Mouse (Mus musculus) adrenal gland, adult 2 months (tissue): ENCODE results near the gene Gm48552. TPM values are rescaled to one million over a fixed set of nuclear protein-coding genes. Genes with fewer than 3 reads are reported as not detected.

Experiments
- DNase-seq: peaks from one replicate; pipeline ENCODE4 v3.0.0; 2021
- microRNA-seq, 2 experiments: library from miRNA; unstranded; fragments of <30 nt; microRNA quantifications; one replicate each; pipeline ENCODE4 v1.2.0; 2021
- polyA plus RNA-seq: library from polyadenylated mRNA; depleted of rRNA; stranded (reverse); fragments of >200 nt; gene quantifications from 2 replicates; pipeline ENCODE4 v1.2.3, GENCODE M21; 2012; rRNA removed
- total RNA-seq, 2 experiments: library from RNA; stranded (reverse); gene quantifications; 2 replicates each; pipeline ENCODE4 v1.2.3; 2021

The Gm48552 gene
- total and polyA plus RNA-seq, 3 experiments = 1.4 to 4.4 TPM; not detected in 1

DNA sequence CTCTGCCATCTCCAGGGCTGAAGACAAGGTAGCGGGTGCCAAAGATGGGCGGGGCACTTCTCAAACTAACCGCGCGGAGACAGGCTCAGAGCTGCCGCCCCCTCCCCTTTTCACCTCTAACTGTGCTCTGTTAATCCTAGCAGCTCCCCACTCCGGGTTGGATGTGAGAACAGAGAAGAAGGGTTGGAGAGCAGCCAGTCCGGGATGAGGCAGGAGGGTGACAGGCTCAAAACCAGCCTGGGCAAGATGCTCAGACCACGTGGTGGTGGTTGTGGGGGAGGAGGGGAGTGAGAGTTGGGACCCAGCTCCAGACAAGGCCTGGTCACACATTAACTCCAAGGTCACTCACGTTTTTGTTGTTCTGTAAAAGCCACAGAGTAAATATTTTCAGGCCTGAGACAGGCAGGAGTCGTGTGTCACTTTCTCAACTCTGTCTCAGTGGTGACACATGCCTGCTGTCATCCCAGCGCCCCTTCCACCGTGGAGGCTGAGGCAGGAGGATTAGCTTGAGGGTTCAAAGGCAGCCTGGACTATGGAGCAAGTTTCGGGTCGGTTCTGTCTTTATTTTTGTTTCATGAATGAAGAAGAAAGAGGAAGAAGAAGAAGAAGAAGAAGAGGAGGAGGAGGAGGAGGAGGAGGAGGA lies 42.8 kb downstream of the Gm48552 start:
- DNase-seq = peak; percentile 39

DNA sequence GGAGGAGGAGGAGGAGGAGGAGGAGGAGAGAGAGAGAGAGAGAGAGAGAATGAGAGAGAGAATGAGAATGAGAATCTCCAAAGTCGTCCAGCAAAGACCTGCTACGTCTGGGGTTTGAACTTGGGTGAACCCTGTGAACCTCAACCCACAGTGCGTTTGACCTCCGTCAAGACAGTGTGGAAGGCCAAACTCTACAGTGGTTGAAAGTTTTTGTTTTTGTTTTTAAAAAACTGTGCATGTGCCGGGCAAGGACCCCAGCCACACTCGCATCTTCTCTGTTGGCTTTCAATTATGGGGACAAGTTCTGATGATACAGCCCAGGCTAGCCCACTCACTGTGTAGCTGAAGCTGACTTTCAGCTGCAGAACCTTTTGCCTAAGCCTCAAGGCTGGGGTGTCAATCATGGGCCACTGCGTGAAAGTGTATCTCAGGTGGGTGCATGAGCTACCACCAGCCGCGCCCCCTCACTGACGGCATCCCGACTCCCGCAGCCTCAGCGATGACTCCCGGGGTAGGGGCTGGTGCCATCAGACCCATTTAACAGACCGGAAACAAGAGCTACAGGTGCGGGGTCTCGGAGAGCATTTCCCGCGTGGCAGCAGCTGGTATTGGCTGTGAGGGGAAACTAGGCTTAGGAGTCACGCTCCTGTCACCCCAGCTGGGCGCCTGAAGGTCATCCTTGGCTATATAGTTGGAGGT lies 43.5 kb downstream of the Gm48552 start:
- peak; percentile 21 for DNase-seq

DNA sequence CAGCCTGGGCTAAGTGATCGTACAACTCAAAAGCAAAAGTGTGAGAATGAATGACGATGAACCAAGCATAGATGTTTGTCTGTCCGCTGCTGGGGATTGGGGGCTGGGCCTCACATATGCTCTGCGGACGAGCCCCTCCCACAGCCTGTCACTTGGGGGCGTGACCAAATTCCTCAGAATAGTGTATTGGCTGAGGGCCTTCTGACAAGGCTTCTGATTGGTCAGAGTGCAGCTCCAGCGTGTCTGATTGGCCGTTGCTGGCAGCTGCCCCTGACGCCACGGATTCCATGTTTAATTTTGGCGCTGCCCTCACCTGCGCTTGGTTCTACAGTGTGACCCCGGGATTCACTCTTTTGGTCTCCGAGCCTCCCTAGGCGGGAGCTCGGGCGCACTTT lies 44.1 kb downstream of the Gm48552 start:
- peak; percentile 94 for DNase-seq

DNA sequence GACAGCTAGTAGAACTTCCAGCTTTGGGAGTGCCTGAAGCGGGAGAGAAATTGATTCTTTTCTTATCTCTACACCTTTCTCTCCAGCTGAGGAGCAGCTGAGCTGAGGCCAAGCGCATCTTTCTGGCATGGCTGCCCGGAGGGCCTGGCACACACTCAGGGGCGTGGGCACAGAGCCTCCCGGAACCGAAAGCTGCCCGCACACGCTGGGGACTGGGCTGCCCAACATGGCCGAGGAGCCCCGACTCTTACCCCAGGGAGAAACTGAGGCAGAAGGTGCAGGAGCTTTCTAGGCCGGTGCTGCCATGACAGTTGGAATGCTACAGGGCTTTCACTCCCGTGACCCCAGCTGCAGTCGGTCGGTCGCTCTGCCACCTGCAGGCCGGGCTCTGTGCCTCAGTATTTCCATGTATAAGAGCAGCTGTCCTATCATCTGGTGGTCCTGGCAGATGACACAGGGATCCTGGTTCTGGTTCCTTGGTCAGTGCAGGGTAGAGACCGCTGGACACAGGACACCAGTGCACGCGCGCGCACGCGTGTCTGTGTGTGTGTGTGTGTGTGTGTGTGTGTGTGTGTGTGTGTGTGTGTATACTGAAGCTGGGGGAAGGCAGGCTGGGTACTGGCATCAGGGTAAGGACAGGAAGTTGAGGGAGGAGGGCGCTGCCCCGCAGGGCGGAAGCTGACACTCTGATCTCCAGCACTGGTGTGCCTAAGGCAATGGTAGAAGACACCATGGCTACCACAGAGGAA lies 44.9 kb downstream of the Gm48552 start:
- peak; percentile 41 for DNase-seq

DNA sequence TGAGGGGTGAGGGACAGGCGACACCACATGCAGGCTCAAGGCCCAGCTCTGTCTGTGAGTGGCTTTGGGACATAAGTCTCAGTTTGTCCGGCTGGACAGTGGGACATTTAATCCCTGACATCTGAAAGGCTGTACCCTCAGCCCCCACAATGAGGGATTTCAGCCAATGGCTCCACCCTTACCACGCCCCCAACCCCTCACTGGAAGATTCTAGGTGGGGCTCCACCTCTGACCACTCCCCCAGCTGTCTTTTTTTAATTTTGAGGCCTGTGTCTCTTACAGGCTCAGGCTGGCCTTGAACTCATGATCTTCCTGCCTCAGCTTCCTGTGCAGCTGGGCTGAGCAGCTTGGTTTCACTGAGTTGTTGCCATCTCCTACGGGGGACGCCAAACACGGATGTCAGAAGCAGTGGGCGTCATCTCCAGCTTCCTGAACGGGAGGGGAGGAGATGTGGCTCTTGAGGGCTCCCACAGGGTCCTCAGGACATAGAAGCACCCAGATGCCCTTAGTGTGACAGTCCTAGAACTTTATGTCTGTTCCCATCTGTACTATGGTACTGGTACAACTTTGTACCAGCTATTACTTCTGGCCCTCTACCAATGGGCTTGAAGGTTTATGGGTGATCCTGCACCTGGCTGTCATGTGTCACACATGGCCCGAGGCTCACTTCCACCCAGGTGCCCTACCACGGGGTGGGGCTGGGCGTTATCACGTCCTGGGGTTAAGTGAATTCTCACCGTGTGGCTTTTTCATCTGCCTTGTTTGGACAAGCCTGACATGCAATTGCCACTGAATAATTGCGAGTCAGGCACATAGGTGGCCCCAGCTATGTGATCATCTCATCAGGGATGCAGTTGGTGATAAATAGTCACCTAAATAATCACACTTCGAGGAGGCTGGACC lies 45.8 kb downstream of the Gm48552 start:
- DNase-seq = peak; percentile 28

DNA sequence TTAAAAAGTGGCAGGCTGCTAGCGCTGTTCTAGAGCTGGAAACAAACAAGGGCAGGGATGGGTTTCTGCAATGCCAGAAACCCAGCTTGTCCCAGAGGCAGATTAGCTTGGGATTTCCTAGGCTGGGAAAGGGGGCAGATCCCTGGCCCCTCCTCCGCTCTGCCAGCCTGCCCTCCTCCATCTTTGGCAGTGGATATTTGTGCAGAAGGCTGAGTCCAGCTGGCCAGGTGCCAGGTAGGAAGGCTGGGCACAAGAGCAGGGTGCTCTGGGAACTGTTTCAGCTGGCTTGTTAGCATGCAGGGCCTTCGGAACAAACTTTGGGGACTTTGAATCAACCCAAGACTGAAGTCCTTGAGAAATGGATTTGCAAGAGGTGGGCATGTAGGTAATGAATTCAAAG lies 46.6 kb downstream of the Gm48552 start:
- peak; percentile 87 for DNase-seq

Small RNAs within 50 kb of the gene (microRNA-seq; reads per million reads assigned to microRNA genes)
- gene Mir1191b (0.44 to 0.83 reads per million in 2 experiments), gene Mir6913 (0.22 to 0.41 reads per million in 2 experiments)

Other genes starting within 250 kb of the Gm48552 start
Only the 30 nearest of the 34 such genes appear.
- 1,000 to 10,000 TPM; 1,393 to 1,508 TPM for gene Eef2, start 212.4 kb upstream of the Gm48552 start, total RNA-seq
- gene Eef2, start 212.4 kb upstream of the Gm48552 start, polyA plus RNA-seq = 1,342 and 1,424 TPM in 2 replicates
- 10 to 100 TPM; 74.6 to 76.7 TPM for gene Dapk3, start 206.0 kb upstream of the Gm48552 start, total RNA-seq
- gene Dapk3, start 206.0 kb upstream of the Gm48552 start, polyA plus RNA-seq = 100 and 127 TPM in 2 replicates
- not detected for gene 4930442H23Rik, start 205.2 kb upstream of the Gm48552 start, total RNA-seq
- 0.12 TPM in 1 of 2 replicates, not detected in the other for gene 4930442H23Rik, start 205.2 kb upstream of the Gm48552 start, polyA plus RNA-seq
- not detected for gene Nmrk2, start 187.0 kb upstream of the Gm48552 start, total RNA-seq
- not detected in 2 replicates for gene Nmrk2, start 187.0 kb upstream of the Gm48552 start, polyA plus RNA-seq
- gene Atcay, start 158.2 kb upstream of the Gm48552 start, total RNA-seq = 1 to 10 TPM; 2.4 to 3.8 TPM
- gene Atcay, start 158.2 kb upstream of the Gm48552 start, polyA plus RNA-seq = 1.4 and 1.6 TPM in 2 replicates
- gene Zfr2, start 155.8 kb upstream of the Gm48552 start, total RNA-seq = 10 to 100 TPM; 12.6 to 14.1 TPM
- gene Zfr2, start 155.8 kb upstream of the Gm48552 start, polyA plus RNA-seq = 38.7 and 47.5 TPM in 2 replicates
- gene Matk, start 136.1 kb upstream of the Gm48552 start, total RNA-seq = under 1 TPM; 0.69 to 0.73 TPM
- 0.86 and 1.0 TPM in 2 replicates for gene Matk, start 136.1 kb upstream of the Gm48552 start, polyA plus RNA-seq
- gene Mrpl54, start 122.1 kb upstream of the Gm48552 start, total RNA-seq = 100 to 1,000 TPM; 123 to 131 TPM
- gene Mrpl54, start 122.1 kb upstream of the Gm48552 start, polyA plus RNA-seq = 193 and 221 TPM in 2 replicates
- gene Apba3, start 122.0 kb upstream of the Gm48552 start, total RNA-seq = 100 to 1,000 TPM in 1 of 2 experiments, 10 to 100 TPM in 1; 83.5 to 121 TPM
- 165 and 188 TPM in 2 replicates for gene Apba3, start 122.0 kb upstream of the Gm48552 start, polyA plus RNA-seq
- under 1 TPM; 0.41 to 0.92 TPM for gene Tjp3, start 97.4 kb upstream of the Gm48552 start, total RNA-seq
- gene Tjp3, start 97.4 kb upstream of the Gm48552 start, polyA plus RNA-seq = 0.52 and 0.72 TPM in 2 replicates
- 10 to 100 TPM; 34.3 to 44.6 TPM for gene Pip5k1c, start 96.0 kb upstream of the Gm48552 start, total RNA-seq
- gene Pip5k1c, start 96.0 kb upstream of the Gm48552 start, polyA plus RNA-seq = 71.0 and 72.8 TPM in 2 replicates
- gene Cactin, start 67.9 kb upstream of the Gm48552 start, total RNA-seq = 10 to 100 TPM; 32.6 to 40.3 TPM
- 35.5 and 37.4 TPM in 2 replicates for gene Cactin, start 67.9 kb upstream of the Gm48552 start, polyA plus RNA-seq
- 10 to 100 TPM; 33.2 to 45.4 TPM for gene Tbxa2r, start 60.3 kb upstream of the Gm48552 start, total RNA-seq
- gene Tbxa2r, start 60.3 kb upstream of the Gm48552 start, polyA plus RNA-seq = 137 and 154 TPM in 2 replicates
- 10 to 100 TPM in 1 of 2 experiments, 1 to 10 TPM in 1; 2.9 to 10.3 TPM for gene Gipc3, start 45.7 kb upstream of the Gm48552 start, total RNA-seq
- gene Gipc3, start 45.7 kb upstream of the Gm48552 start, polyA plus RNA-seq = 2.8 and 3.2 TPM in 2 replicates
- 10 to 100 TPM; 81.6 to 89.9 TPM for gene Hmg20b, start 38.5 kb upstream of the Gm48552 start, total RNA-seq
- gene Hmg20b, start 38.5 kb upstream of the Gm48552 start, polyA plus RNA-seq = 272 and 280 TPM in 2 replicates
- gene Mfsd12, start 31.5 kb upstream of the Gm48552 start, total RNA-seq = 10 to 100 TPM; 15.3 to 16.5 TPM
- 69.3 and 77.4 TPM in 2 replicates for gene Mfsd12, start 31.5 kb upstream of the Gm48552 start, polyA plus RNA-seq
- gene 4930404N11Rik, start 23.2 kb upstream of the Gm48552 start, total RNA-seq = 1 to 10 TPM; 1.2 to 3.6 TPM
- gene 4930404N11Rik, start 23.2 kb upstream of the Gm48552 start, polyA plus RNA-seq = 9.7 and 12.4 TPM in 2 replicates
- 10 to 100 TPM; 40.7 to 45.0 TPM for gene Fzr1, start 10.5 kb upstream of the Gm48552 start, total RNA-seq
- gene Fzr1, start 10.5 kb upstream of the Gm48552 start, polyA plus RNA-seq = 95.6 and 103 TPM in 2 replicates
- 10 to 100 TPM; 39.6 to 54.3 TPM for gene Dohh, start 4.6 kb upstream of the Gm48552 start, total RNA-seq
- 125 and 132 TPM in 2 replicates for gene Dohh, start 4.6 kb upstream of the Gm48552 start, polyA plus RNA-seq
- gene Gm48551, start 4.5 kb upstream of the Gm48552 start, total RNA-seq = 1 to 10 TPM; 1.8 to 2.5 TPM
- 2.9 and 6.7 TPM in 2 replicates for gene Gm48551, start 4.5 kb upstream of the Gm48552 start, polyA plus RNA-seq
- 1 to 10 TPM; 1.4 to 1.6 TPM for gene Smim24, start 4.0 kb downstream of the Gm48552 start, total RNA-seq
- gene Smim24, start 4.0 kb downstream of the Gm48552 start, polyA plus RNA-seq = 4.5 and 5.4 TPM in 2 replicates
- 100 to 1,000 TPM in 1 of 2 experiments, 10 to 100 TPM in 1; 80.8 to 126 TPM for gene Nfic, start 66.6 kb downstream of the Gm48552 start, total RNA-seq
- gene Nfic, start 66.6 kb downstream of the Gm48552 start, polyA plus RNA-seq = 142 and 171 TPM in 2 replicates
- gene Celf5, start 93.7 kb downstream of the Gm48552 start, total RNA-seq = under 1 TPM; 0.55 to 0.78 TPM
- gene Celf5, start 93.7 kb downstream of the Gm48552 start, polyA plus RNA-seq = 1.4 and 2.2 TPM in 2 replicates
- gene Ncln, start 107.4 kb downstream of the Gm48552 start, total RNA-seq = 100 to 1,000 TPM; 111 to 123 TPM
- gene Ncln, start 107.4 kb downstream of the Gm48552 start, polyA plus RNA-seq = 562 and 856 TPM in 2 replicates
- 1 to 10 TPM in 1 of 2 experiments, under 1 TPM in 1; 0.98 to 1.6 TPM for gene S1pr4, start 111.1 kb downstream of the Gm48552 start, total RNA-seq
- gene S1pr4, start 111.1 kb downstream of the Gm48552 start, polyA plus RNA-seq = 3.5 and 3.6 TPM in 2 replicates
- 1 to 10 TPM; 1.1 to 2.2 TPM for gene Gna15, start 135.2 kb downstream of the Gm48552 start, total RNA-seq
- gene Gna15, start 135.2 kb downstream of the Gm48552 start, polyA plus RNA-seq = 1.4 and 1.9 TPM in 2 replicates
- 10 to 100 TPM; 76.6 to 86.0 TPM for gene Gna11, start 156.2 kb downstream of the Gm48552 start, total RNA-seq
- 122 and 124 TPM in 2 replicates for gene Gna11, start 156.2 kb downstream of the Gm48552 start, polyA plus RNA-seq
- 1,000 to 10,000 TPM; 1,028 to 1,195 TPM for gene Aes, start 170.5 kb downstream of the Gm48552 start, total RNA-seq
- 3,784 and 4,442 TPM in 2 replicates for gene Aes, start 170.5 kb downstream of the Gm48552 start, polyA plus RNA-seq
- 10 to 100 TPM; 50.4 to 51.0 TPM for gene Tle2, start 185.6 kb downstream of the Gm48552 start, total RNA-seq
- gene Tle2, start 185.6 kb downstream of the Gm48552 start, polyA plus RNA-seq = 417 and 691 TPM in 2 replicates
- gene Tle6, start 212.1 kb downstream of the Gm48552 start, total RNA-seq = 10 to 100 TPM; 24.0 to 59.6 TPM
- 49.5 and 90.8 TPM in 2 replicates for gene Tle6, start 212.1 kb downstream of the Gm48552 start, polyA plus RNA-seq